Mouse (Mus musculus) liver, embryonic 13.5 days (tissue): ENCODE measurements at regions not wholly inside any gene's neighbourhood (a gene's known extent, or its start where the extent isn't known, plus 50 kb on each side); places are given as distances from the start of the nearest gene placed in this dataset.

ENCODE experiments used
- ATAC-seq: fragments of 200-750 bp; cut with Nextera tagmentation; 2 replicates; pipeline ENCODE4 v1.8.0; 2017; ENCODE audit warnings: low read depth, mild to moderate bottlenecking, moderate number of reproducible peaks, moderate library complexity
- DNase-seq: peaks from one replicate; pipeline ENCODE4 v3.0.0; 2022
- H3K27ac ChIP-seq: fragments of 300-500 bp; sonication (generic); 2 replicates; pipeline ENCODE4 v1.5.1; 2015; ENCODE audit warnings: moderate library complexity, mild to moderate bottlenecking, inconsistent platforms
- H3K27me3 ChIP-seq: fragments of 300-500 bp; sonication (generic); 2 replicates; pipeline ENCODE4 v1.6.1; 2015; ENCODE audit warnings: mild to moderate bottlenecking, inconsistent platforms
- H3K36me3 ChIP-seq: fragments of 300-500 bp; sonication (generic); 2 replicates; pipeline ENCODE4 v1.6.1; 2015; ENCODE audit warnings: mild to moderate bottlenecking, inconsistent platforms
- H3K4me1 ChIP-seq: fragments of 300-500 bp; sonication (generic); replicated peaks from 2 replicates; pipeline ENCODE4 v1.6.1; 2015; ENCODE audit warnings: inconsistent platforms
- H3K4me2 ChIP-seq: fragments of 300-500 bp; sonication (generic); 2 replicates; pipeline ENCODE4 v1.6.1; 2015; ENCODE audit warnings: inconsistent platforms, mild to moderate bottlenecking, moderate library complexity
- H3K4me3 ChIP-seq: fragments of 300-500 bp; sonication (generic); replicated peaks from 2 replicates; pipeline ENCODE4 v1.5.1; 2015; ENCODE audit warnings: mild to moderate bottlenecking, inconsistent platforms
- H3K9ac ChIP-seq: fragments of 300-500 bp; sonication (generic); 2 replicates; pipeline ENCODE4 v1.6.1; 2015; ENCODE audit warnings: mild to moderate bottlenecking, inconsistent platforms
- H3K9me3 ChIP-seq: fragments of 300-500 bp; sonication (generic); replicated peaks from 2 replicates; pipeline ENCODE4 v1.6.1; 2016; ENCODE audit warnings: inconsistent platforms
- WGBS: fragments of 180-500 bp; shearing (Covaris S2); methylation state at CpG from one replicate; pipeline ENCODE4 v1.1.7; 2015; ENCODE audit not compliant: insufficient replicate concordance; 5-methylcytosine and 5-hydroxymethylcytosine counted together

- DNase-seq (no peak), ATAC-seq (no peak)
- H3K4me3 ChIP-seq, result no peak overlapping the region
- no peak overlapping the region for H3K4me2 ChIP-seq
- H3K27ac ChIP-seq, result no peak overlapping the region
- WGBS, result 51% methylated on average over 2 of the region's 2 CpGs
- H3K36me3 ChIP-seq, result no peaks in the 10 kb centered on the region
- no peak overlapping the region for H3K9ac ChIP-seq
- H3K9me3 ChIP-seq, result no peaks in the 10 kb centered on the region
- 0 out of 2 replicates have a peak, but pooled peaks cover 4% of the 10 kb centered on the region for H3K4me1 ChIP-seq
- H3K27me3 ChIP-seq, result no peaks in the 10 kb centered on the region
Measured at GRCm38 (mm10) chr7:98768460-98768859, 65.6 kb downstream of the Thap12 start.

DNA sequence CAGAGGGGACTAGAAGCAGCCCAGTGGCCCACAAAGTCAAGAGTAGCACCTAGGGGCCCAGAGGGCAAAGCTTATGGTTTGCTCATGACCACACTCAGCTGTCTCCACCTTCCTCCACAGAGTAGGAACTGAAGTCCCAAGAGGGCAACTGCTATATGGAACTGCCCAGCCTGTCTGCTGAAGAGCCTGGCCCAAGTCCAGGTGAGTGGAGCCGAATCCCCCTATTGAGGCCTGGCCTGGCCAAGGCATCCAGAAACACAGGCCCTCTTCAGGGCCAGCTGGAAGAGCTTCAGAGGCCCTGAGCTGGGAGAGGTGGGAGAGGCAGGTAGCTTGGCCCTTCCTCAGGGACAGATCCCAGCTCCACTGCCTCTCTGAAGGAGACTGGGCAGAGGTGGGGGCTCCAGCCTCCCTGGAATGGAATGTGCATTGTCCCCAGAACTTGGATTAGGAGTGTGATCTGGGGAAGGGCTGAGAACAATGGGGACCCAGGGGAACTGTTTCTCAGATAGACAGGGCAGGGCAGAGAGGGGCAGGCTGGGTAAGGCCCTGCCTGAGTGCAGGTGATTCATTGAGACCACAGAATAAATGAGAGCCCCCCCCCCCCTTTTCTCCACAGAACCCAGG is 65.7 kb upstream of the Wnt11 start:
- ATAC-seq, result no peak
- DNase-seq, result no peak
- H3K27ac ChIP-seq, result no peak overlapping the region
- H3K9me3 ChIP-seq, result no peaks in the 10 kb centered on the region
- no peak overlapping the region for H3K4me3 ChIP-seq
- H3K4me2 ChIP-seq, result no peak overlapping the region
- no peak overlapping the region for H3K9ac ChIP-seq
- 71% methylated on average over 1 of the region's 1 CpGs for WGBS
- no peaks in the 10 kb centered on the region for H3K36me3 ChIP-seq
- 0 out of 2 replicates have a peak, but pooled peaks cover 4% of the 10 kb centered on the region for H3K4me1 ChIP-seq
- no peaks in the 10 kb centered on the region for H3K27me3 ChIP-seq

DNA sequence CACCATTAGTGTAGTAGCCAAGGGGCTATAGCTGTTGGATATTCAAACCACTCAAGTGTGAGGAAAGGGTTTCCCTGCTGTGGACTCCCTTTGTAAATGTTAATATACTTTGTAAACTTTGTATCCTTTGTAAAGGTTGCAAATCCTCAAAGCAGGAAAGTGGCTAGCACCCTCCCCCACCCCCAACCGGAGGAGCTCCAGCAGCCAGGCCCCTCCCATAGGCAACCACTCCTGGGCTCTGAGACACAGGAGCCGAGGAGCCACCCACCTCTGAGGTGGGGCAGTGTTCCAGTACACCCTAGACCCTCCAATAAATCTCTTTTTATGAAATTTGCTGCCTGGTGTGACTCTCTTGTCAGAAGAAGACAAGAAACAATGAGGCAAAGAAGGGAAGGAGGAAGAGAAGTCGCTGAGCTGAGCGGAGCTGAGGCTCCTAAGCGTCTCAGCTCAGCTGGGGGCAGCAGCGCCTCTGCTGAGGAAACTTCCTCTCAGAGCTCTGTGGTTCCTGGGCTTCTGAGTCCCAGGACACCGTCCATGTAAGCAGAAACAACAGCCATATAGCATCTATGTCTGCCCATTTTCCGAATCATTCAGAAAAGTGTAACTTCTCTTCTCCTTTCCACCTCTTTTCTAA is 64.5 kb upstream of the Wnt11 start:
- DNase-seq (no peak), ATAC-seq (no peak)
- Histone ChIP-seq H3K36me3 (no peaks in the 10 kb centered on the region), H3K4me1 (0 out of 2 replicates have a peak, but pooled peaks cover 4% of the 10 kb centered on the region), H3K27ac (0 out of 2 replicates have a peak overlapping the region, but pooled peaks have one; percentile 4), H3K4me2 (0 out of 2 replicates have a peak overlapping the region, but pooled peaks have one; percentile 14), H3K4me3 (no peak overlapping the region), H3K27me3 (no peaks in the 10 kb centered on the region), H3K9ac (no peak overlapping the region), H3K9me3 (no peaks in the 10 kb centered on the region)
- WGBS, result 7% methylated on average over 8 of the region's 8 CpGs

DNA sequence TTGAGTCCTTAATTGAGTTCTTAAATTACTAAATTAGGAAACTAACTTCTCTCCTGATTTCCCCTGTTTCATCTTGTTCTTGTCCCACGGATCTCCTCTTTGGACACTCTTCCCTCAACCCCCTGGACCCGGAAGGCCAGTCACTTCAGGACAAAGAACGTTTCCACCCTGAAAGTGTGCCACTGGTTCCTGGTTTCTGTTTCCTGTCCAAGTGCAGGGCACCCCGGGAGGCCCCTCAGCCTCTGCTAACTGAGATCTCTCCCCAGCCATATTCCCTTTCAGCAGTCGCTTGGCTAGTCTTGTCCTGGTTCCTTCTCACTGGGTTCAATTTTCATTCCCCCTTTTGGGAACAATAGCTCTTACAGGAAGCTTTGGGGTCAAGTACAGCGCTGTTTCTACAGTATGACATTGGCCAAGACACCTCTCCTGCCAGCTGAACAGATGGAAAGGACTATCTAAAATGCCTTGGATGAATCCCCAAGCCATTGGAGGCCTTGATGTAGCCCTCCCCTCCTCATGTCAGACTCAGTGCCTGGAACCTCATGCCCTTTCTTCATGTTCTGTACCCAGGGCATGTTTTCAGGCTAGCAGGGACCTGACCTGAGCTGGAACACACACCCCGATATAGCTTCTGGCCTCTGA is 63.7 kb upstream of the Wnt11 start:
- no peak overlapping the region for H3K4me2 ChIP-seq
- no peaks in the 10 kb centered on the region for H3K27me3 ChIP-seq
- WGBS, result 28% methylated on average over 7 of the region's 7 CpGs
- DNase-seq (no peak), ATAC-seq (no peak)
- no peak overlapping the region for H3K27ac ChIP-seq
- H3K9me3 ChIP-seq, result no peaks in the 10 kb centered on the region
- H3K4me3 ChIP-seq, result no peak overlapping the region
- H3K36me3 ChIP-seq, result no peaks in the 10 kb centered on the region
- 0 out of 2 replicates have a peak, but pooled peaks cover 4% of the 10 kb centered on the region for H3K4me1 ChIP-seq
- no peak overlapping the region for H3K9ac ChIP-seq

DNA sequence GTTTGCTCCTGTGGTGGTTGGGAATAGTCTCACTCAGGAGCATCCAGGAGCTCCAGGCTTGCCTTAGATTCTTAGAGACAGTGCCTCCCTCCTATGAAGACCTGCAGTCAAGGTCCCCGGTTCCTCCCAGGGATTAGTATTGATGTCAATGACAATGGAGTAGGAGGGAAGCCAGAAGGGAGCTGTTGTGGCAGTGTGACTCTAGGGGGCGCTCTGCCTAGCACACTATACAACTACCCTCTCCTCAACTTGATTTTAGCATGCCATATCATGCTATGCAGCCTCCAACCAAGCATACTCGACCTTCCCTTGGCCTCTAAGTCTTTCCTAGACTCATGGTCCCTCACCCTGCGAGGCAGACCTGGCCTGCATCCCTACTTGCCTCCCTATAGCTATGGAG is 60.3 kb upstream of the Wnt11 start:
- H3K4me3 ChIP-seq, result no peak overlapping the region
- H3K4me2 ChIP-seq, result no peak overlapping the region
- DNase-seq (no peak), ATAC-seq (no peak)
- H3K9ac ChIP-seq, result no peak overlapping the region
- H3K9me3 ChIP-seq, result no peaks in the 10 kb centered on the region
- 0 out of 2 replicates have a peak, but pooled peaks cover 4% of the 10 kb centered on the region for H3K4me1 ChIP-seq
- H3K36me3 ChIP-seq, result no peaks in the 10 kb centered on the region
- no peak overlapping the region for H3K27ac ChIP-seq
- 30% methylated on average over 4 of the region's 4 CpGs for WGBS
- no peaks in the 10 kb centered on the region for H3K27me3 ChIP-seq

GRCm38 (mm10) chr7:98775031-98775430 is 59.9 kb upstream of the Wnt11 start:
- no peak overlapping the region for H3K4me3 ChIP-seq
- H3K9ac ChIP-seq, result no peak overlapping the region
- no peak overlapping the region for H3K4me2 ChIP-seq
- ATAC-seq (no peak), DNase-seq (no peak)
- 0 out of 2 replicates have a peak, but pooled peaks cover 4% of the 10 kb centered on the region for H3K4me1 ChIP-seq
- no peaks in the 10 kb centered on the region for H3K36me3 ChIP-seq
- H3K9me3 ChIP-seq, result no peaks in the 10 kb centered on the region
- H3K27ac ChIP-seq, result no peak overlapping the region
- 69% methylated on average over 8 of the region's 8 CpGs for WGBS
- H3K27me3 ChIP-seq, result no peaks in the 10 kb centered on the region

GRCm38 (mm10) chr7:98777304-98777849 is 57.5 kb upstream of the Wnt11 start:
- no peaks in the 10 kb centered on the region for H3K36me3 ChIP-seq
- H3K9ac ChIP-seq, result no peak overlapping the region
- ATAC-seq (no peak), DNase-seq (no peak)
- peaks cover 4% of the 10 kb centered on the region; the same call in 1 of the 2 replicates for H3K27me3 ChIP-seq
- H3K4me1 ChIP-seq, result no peaks in the 10 kb centered on the region
- H3K4me2 ChIP-seq, result no peak overlapping the region
- no peaks in the 10 kb centered on the region for H3K9me3 ChIP-seq
- no peak overlapping the region for H3K27ac ChIP-seq
- H3K4me3 ChIP-seq, result no peak overlapping the region
- WGBS, result 71% methylated on average over 3 of the region's 3 CpGs

DNA sequence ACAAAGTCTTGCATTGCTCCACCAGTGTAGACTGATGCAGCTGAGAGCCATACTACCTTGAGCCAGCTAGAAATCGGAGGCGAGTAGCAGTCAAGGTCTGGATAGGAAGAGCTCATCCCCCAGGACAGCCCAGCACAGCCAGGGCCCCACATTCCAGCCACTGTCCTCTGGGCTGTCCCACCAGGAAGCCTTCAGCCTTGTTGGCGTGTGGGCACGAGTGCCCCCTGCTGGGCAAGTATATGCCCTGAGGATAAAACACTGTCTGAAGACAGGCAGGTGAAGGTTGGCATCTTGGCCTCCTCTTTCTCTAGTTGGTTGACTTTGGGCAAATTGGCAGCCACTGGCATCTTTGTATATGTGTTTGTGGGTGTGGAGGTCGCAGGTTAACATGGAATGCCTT is 56.0 kb upstream of the Wnt11 start:
- Histone ChIP-seq H3K27me3 (peaks cover 10% of the 10 kb centered on the region; the same call in 1 of the 2 replicates), H3K36me3 (no peaks in the 10 kb centered on the region), H3K9ac (no peak overlapping the region), H3K4me1 (no peaks in the 10 kb centered on the region), H3K4me2 (no peak overlapping the region), H3K4me3 (no peak overlapping the region), H3K27ac (no peak overlapping the region), H3K9me3 (no peaks in the 10 kb centered on the region)
- ATAC-seq (no peak), DNase-seq (peak; percentile 28)
- 7% methylated on average over 5 of the region's 5 CpGs for WGBS

DNA sequence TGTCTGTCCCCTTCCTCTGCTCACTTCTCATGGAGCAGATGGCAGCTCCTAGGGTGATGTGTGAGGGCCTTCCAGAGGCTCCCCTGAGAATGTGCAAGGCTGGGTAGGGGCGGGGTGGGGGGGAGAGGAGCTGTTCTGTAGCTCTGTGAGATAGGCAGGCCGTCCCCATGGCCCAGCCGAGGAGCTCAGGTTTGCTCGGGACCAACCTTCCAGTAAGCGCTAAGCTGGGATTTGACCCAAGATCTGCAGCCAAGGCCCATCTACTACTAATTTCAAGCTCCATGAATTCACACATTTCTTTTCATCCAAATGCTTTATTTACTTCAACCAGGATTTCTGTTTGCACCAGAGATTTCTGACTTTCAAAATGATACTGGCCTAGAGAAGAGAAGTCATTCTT is 51.4 kb upstream of the Wnt11 start:
- Histone ChIP-seq H3K27me3 (peaks cover 15% of the 10 kb centered on the region), H3K9ac (no peak overlapping the region), H3K27ac (no peak overlapping the region), H3K36me3 (no peaks in the 10 kb centered on the region), H3K4me1 (0 out of 2 replicates have a peak, but pooled peaks cover 2% of the 10 kb centered on the region), H3K4me2 (no peak overlapping the region), H3K4me3 (no peak overlapping the region), H3K9me3 (no peaks in the 10 kb centered on the region)
- DNase-seq (no peak), ATAC-seq (no peak)
- 68% methylated on average over 5 of the region's 5 CpGs for WGBS

DNA sequence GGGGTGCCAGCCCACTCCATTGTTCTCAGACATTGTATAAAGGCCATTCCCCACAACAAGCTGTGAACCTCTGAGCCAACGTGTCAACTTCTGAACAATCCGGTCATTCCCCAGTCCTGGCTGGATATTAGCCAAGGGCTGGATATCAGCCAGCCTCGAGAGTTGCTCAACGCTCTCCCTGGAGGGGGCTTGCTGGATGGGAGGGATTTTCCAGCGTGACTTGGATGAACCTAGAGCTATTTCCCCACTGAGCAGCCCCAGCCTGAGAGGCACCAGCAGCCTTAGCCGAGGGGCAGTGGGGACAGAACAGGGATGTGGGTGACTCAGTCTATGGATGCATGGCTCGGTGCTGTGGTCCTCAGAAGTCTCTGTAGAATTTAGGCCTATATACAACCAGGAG is 51.0 kb upstream of the Wnt11 start:
- no peak overlapping the region; the same call in 1 of the 2 replicates for H3K27ac ChIP-seq
- H3K27me3 ChIP-seq, result peaks cover 19% of the 10 kb centered on the region
- no peaks in the 10 kb centered on the region for H3K9me3 ChIP-seq
- H3K9ac ChIP-seq, result no peak overlapping the region
- no peaks in the 10 kb centered on the region for H3K36me3 ChIP-seq
- DNase-seq, result no peak
- no peak overlapping the region for H3K4me2 ChIP-seq
- WGBS, result 50% methylated on average over 7 of the region's 7 CpGs
- 0 out of 2 replicates have a peak, but pooled peaks cover 2% of the 10 kb centered on the region for H3K4me1 ChIP-seq
- peak; percentile 34; the same call in 1 of the 2 replicates for ATAC-seq
- no peak overlapping the region for H3K4me3 ChIP-seq

GRCm38 (mm10) chr7:98784369-98784931 is 50.5 kb upstream of the Wnt11 start:
- DNase-seq, result no peak
- WGBS, result 57% methylated on average over 15 of the region's 15 CpGs
- no peaks in the 10 kb centered on the region for H3K9me3 ChIP-seq
- no peak overlapping the region for H3K4me3 ChIP-seq
- H3K36me3 ChIP-seq, result no peaks in the 10 kb centered on the region
- peaks cover 19% of the 10 kb centered on the region for H3K27me3 ChIP-seq
- 0 out of 2 replicates have a peak, but pooled peaks cover 2% of the 10 kb centered on the region for H3K4me1 ChIP-seq
- H3K4me2 ChIP-seq, result no peak overlapping the region
- H3K9ac ChIP-seq, result no peak overlapping the region
- ATAC-seq, result no peak
- H3K27ac ChIP-seq, result no peak overlapping the region; the same call in 1 of the 2 replicates
